Mouse (Mus musculus) liver, embryonic 14.5 days (tissue): ENCODE measurements at regions not wholly inside any gene's neighbourhood (a gene's known extent, or its start where the extent isn't known, plus 50 kb on each side); places are given as distances from the start of the nearest gene placed in this dataset.

Source experiments
- CTCF ChIP-seq: IDR thresholded peaks from 2 replicates; pipeline ENCODE4 v1.5.1; 2016; ENCODE audit warnings: antibody characterized with exemption, low read depth, control low read depth
- EP300 ChIP-seq: IDR thresholded peaks from 2 replicates; pipeline ENCODE4 v1.6.1; 2016; ENCODE audit warnings: antibody characterized with exemption, low read depth

- no peak for TF ChIP-seq EP300
- no peak for TF ChIP-seq CTCF
These were observed 491.6 kb upstream of the Kif2a start for GRCm38 (mm10) chr13:107513274-107514146.
